Mouse (Mus musculus): ENCODE results near the gene Dnah7c.
A peak's percentile ranks its signal among the peaks of the same experiment; 100 is the strongest.
"Not testable (repeated sequence)": the region's sequence is repeated elsewhere in the genome, so short reads cannot be mapped to it uniquely, and the experiment has no call there.

Gene Dnah7c

DNA sequence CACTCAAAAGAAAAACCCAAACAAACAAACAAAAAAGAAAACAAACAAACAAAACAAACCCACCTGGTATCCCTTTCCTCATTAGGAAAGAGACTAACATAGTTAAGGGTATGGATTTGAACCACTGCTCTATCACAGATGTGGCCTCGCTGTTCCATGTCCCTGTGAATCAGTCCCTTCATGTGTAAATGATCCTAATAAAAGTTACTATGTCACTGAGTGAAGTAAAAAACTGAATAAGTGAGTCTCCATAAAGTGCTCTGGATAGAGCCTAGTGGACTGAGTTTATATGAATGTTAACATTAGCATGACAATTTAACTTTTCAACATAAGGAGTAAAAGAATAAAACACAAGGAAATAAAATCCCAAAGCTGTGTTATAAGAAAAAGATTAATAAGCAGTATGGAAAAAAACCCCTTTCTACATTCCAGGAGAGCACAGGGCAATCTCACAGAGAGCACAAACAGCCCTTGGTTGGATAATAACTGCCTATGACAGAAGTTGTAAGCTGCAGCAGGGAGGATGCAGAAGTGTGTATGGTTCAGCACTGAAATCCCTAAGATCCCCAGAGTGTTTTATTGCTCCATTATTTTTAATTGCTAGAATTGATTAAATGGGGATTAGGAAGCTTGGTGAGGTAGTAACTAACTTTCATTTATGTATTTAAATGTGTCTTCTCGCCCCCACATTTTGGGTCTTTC lies 308.2 kb downstream of the Dnah7c start:
- DNase-seq: not testable (repeated sequence)

- DNase-seq: not testable (repeated sequence)
These were observed 309.1 kb downstream of the Dnah7c start for GRCm38 (mm10) chr1:46734455-46734854.

DNA sequence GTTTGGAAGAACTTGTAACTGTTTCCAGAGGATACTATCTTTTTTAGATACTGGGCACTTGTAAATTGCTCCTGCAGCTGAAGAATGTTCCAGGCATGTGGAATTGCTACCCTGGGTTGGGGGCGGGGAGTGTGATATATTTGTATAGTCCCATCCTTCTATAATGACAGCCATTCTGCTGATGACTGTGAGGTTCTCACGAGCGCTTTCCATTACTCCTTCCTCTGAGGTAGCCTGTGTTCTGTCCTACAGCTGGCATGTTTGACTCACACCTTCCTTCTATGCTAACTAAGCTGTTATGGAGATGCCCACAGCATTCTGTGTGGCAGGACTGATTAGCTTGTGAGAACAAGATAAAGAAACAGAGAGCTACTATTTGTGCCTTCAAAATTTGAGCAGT lies 339.2 kb downstream of the Dnah7c start:
- DNase-seq: not testable (repeated sequence)

GRCm38 (mm10) chr1:46769318-46769717 lies 343.9 kb downstream of the Dnah7c start:
- not testable (repeated sequence) for DNase-seq

DNA sequence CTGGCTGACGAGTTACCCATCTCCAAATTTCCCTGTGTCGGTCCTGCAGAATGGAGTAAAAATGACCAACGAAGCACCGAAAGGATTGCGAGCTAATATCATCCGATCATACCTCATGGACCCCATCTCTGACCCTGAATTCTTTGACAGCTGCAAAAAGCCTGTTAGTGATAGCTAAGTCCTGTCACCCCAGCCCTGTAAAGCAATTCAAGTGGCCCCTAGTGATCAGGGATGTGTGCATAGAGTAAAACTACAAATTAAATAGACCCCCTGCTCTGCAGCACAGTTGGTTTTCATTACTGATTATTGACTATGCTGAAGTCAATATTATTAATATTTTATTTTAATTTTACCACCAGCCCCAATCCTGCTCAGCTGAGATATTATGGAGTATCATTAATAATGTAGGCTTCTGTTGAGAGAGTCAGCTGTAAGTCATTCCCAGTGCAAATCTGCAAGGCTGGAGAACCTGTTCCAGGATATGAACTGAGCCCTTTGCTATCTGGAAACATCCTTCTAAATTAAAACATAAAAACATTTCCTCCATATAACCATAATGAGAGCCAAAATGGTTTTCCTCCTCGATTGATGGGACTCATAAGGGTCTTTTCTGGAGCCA lies 344.8 kb downstream of the Dnah7c start:
- DNase-seq: not testable (repeated sequence)

DNA sequence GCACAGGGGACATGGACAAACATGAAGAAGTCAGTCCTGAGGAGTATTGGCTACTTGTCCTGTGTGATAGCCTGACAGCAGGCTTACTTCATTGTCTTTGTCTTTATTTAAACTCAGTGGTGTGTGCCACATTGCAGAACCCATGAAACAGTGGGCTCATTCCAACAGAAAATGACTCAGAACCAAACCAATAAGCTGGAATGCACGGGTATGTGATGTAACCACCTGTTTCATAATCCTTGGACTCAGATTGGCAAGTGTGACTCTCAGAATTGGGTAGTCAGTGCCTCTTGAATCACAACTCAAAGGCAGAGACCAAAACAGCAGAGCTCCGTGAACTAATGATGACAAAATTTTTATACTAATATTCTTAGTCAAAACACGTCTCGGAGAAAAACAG lies 356.8 kb downstream of the Dnah7c start:
- DNase-seq: not testable (repeated sequence)

DNA sequence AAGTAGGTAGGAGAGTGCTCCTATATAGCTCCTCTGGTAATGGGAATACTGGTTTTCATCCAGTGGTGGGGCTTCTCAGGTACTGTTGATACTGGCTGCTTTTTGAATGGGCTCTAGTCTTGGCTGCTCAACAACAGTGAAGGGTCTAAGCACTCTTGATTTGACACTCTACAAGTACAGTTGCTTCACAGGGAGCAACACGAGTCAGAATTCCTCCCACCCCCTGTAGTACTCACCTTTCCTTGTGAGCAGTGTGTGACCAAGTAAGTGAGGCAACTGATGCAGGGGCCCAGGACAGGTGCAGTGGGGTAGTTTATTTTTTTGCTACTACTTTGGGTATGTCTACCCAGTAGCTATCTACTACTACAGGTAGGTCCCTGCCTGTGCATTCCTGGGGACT lies 379.7 kb downstream of the Dnah7c start:
- DNase-seq: no peak

DNA sequence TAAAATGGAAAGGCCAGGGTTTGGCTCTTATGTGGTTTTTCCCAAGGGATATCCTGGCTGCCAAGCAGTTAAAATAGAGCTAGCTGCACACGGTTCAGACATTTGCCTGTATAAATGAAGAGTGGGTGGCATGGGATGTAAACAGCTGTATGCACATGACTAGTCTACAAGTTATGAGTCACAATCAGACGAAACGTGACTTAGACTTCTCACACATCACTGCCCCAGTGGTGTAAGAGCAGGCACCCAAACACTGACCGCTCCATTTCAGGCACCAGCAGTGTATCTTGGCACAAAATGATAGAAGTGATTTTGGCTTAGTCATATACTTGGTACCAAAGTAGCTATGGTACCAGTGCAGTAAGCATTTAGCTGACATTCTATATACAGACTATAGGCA lies 383.2 kb downstream of the Dnah7c start:
- DNase-seq: not testable (repeated sequence)

GRCm38 (mm10) chr1:46817934-46818333 lies 392.5 kb downstream of the Dnah7c start:
- DNase-seq: no peak

GRCm38 (mm10) chr1:46822256-46822972 lies 397.0 kb downstream of the Dnah7c start:
- DNase-seq: no peak

GRCm38 (mm10) chr1:46830066-46830843 lies 404.9 kb downstream of the Dnah7c start:
- DNase-seq: no peak

DNA sequence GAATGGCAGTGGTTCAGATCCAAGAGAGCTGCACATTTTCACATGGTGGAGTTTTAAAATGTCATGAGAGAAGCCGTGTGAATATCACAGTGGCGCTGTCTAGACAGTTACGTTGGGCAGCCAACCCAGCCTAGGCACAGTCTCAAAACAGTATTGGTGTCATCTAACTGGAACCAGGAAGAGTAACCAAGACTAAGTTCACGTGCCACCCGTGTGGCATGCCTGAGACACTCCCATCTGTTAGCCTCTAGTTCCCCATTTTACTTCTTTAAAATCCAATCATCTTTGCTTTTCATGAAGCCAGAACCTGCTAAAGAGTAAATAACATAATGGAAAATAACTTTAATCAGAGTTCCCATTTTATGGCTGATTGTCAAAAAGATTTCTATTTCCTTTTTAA lies 406.5 kb downstream of the Dnah7c start:
- no peak for DNase-seq

DNA sequence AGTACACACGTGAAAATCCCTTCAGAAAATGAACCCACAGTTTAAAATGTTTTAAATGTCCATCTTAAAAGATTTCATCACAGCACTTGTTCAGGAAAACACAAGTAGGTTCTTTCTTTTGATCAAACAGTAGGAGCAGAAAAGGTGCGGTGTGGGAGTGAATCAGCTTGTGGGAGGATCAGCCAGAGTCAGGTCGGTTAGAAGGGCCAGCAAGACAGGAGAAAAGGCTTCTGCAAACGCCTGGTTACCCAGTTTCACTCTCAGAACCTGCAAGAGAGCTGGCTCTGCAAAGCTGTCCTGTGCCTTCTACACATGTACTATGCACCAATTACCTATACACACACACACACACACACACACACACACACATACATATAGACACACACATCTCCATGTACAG lies 418.0 kb downstream of the Dnah7c start:
- DNase-seq: no peak

DNA sequence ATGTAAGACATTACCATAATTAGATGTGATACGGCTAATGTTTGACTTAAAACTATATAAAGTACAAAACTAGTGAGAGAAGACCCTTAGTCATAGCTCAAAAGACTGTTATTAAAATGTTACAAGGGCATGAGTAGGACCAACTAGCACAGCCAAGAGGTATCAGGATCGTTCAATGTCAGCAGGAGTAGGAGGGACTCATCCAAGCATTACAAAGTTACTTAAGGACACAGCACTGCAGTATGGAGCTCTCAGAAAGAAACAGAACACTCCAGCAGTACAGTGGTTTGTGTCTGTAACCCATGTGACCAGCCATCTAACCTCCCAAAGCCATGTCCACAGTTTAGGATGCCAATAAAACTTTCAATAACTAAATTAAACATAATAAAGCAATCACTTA lies 418.9 kb downstream of the Dnah7c start:
- DNase-seq: no peak

GRCm38 (mm10) chr1:46845221-46845620 lies 419.8 kb downstream of the Dnah7c start:
- DNase-seq: no peak

- peak; percentile 66 for DNase-seq
These were observed 424.4 kb downstream of the Dnah7c start for GRCm38 (mm10) chr1:46849758-46850157.

GRCm38 (mm10) chr1:46851586-46851985 lies 426.2 kb downstream of the Dnah7c start:
- DNase-seq: no peak

DNA sequence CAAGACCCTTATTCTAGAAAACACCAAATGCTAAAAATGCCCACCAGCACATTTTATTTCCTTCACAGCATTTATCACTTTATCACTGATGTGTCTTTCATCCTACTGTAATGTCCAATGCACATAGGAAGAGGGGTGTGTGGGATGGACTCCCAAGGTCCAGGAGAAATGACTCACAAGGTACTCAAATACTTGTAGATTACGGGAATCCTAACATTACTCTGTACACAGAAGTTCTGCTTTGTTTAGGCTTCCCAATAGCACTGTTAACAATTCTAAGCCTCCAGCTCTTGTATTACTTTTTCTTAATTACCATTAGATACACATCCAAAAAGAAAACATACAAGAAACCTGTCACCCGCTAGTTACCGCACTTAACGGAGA lies 426.8 kb downstream of the Dnah7c start:
- DNase-seq: no peak

- DNase-seq: peak; percentile 87
These were observed 427.3 kb downstream of the Dnah7c start for GRCm38 (mm10) chr1:46852600-46853272.

DNA sequence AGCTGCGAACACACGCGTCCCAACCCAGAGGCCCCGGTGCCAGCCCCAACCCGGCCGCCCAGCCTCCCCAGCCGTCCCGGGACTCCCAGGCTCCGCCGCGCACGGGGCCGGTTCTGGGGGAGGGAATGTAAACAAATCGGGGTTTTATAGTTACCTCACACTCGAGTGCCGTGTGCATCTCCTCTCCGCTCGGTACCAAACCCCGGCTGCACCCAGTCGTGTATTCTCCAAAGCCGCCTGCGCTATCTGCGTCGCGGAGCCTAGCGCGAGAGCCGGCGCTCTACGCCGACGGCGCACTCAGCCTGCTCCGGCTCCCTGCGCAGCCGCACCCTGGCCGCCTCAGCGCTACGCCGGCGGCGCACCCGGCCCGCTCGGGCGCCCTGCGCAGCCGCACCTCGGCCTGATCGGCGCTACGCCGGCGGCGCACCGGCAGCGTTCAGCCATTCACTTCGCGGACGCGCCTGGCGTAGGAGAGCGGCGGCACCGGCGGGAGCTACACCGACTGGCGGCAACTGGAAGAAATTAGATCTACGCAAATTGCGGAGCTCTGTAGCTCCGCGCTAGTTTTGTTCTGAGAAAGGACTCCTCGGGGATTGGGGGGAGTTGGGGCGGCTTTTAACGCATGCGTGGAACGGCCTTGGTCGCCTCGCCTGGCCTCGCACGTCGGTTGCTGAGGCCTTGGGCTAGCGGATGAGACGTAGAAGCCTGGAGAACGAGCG lies 428.1 kb downstream of the Dnah7c start:
- peak; percentile 98 for DNase-seq

DNA sequence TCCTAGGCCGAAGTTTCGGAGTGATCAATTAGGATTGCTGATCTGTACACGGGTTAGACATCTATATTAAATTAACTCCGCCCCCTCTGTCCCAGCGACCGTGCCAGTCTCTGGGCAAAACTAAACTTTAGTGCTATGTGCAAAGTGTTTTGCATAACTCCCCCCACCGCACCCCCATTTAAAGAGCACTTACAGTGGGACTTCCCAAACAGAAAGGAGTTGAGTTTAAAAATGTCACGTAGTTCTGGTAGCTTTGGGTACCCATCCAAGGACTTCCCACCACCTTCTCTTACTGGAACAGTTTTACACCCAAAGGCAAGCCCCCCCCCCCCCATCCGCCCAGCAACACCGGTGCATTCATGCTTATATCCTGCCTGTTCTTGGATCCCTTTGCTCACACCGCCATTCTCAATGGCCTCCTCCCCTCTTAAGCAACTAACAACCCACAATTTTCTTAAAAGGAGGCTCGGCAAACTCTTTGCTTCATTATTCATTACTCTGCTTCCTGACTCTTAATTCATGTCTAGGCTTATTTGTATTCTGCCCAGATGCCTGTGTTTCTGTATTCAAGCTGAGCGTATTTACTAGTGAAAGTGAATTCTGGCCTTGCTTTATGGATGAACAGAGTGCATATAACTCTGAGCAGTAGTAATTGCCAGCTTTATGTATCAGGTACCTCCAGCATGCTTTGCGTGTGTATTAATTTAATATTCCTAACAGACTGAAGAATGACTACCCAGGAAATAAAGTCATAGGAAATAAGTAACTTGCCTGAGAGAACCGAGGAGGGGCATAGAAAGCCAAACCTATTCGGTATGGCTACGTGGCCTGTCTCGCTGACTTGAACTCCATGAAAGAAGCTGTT lies 428.9 kb downstream of the Dnah7c start:
- peak; percentile 90 for DNase-seq

All from kidney, postnatal 10 days (tissue).